Mouse (Mus musculus) midbrain, embryonic 13.5 days (tissue): ENCODE measurements around the gene Serpinc1. TPM values are rescaled to one million over a fixed set of nuclear protein-coding genes. Genes with fewer than 3 reads are reported as not detected.
A peak's percentile ranks its signal among the peaks of the same experiment; 100 is the strongest.
"Not testable (repeated sequence)": the region's sequence is repeated elsewhere in the genome, so short reads cannot be mapped to it uniquely, and the experiment has no call there.

Source experiments
- ATAC-seq: fragments of 200-750 bp; cut with Nextera tagmentation; 2 replicates; pipeline ENCODE4 v1.8.0; 2017; ENCODE audit warnings: mild to moderate bottlenecking, moderate TSS enrichment, moderate library complexity
- H3K27ac ChIP-seq: fragments of 300-500 bp; sonication (generic); 2 replicates; pipeline ENCODE4 v1.5.1; 2015; ENCODE audit warnings: inconsistent platforms, mild to moderate bottlenecking, moderate library complexity
- H3K27me3 ChIP-seq: fragments of 300-500 bp; sonication (generic); 2 replicates; pipeline ENCODE4 v1.6.1; 2015; ENCODE audit warnings: mild to moderate bottlenecking, inconsistent platforms
- H3K36me3 ChIP-seq: fragments of 300-500 bp; sonication (generic); 2 replicates; pipeline ENCODE4 v1.6.1; 2015; ENCODE audit warnings: mild to moderate bottlenecking, inconsistent platforms
- H3K4me1 ChIP-seq: fragments of 300-500 bp; sonication (generic); replicated peaks from 2 replicates; pipeline ENCODE4 v1.6.1; 2015; ENCODE audit warnings: inconsistent platforms
- H3K4me2 ChIP-seq: fragments of 300-500 bp; sonication (generic); replicated peaks from 2 replicates; pipeline ENCODE4 v1.6.1; 2015; ENCODE audit warnings: moderate library complexity, mild to moderate bottlenecking, inconsistent platforms
- H3K4me3 ChIP-seq: fragments of 300-500 bp; sonication (generic); replicated peaks from 2 replicates; pipeline ENCODE4 v1.5.1; 2015; ENCODE audit warnings: mild to moderate bottlenecking, inconsistent platforms
- H3K9ac ChIP-seq: fragments of 300-500 bp; sonication (generic); replicated peaks from 2 replicates; pipeline ENCODE4 v1.6.1; 2015; ENCODE audit warnings: mild to moderate bottlenecking, inconsistent platforms
- H3K9me3 ChIP-seq: fragments of 300-500 bp; sonication (generic); 2 replicates; pipeline ENCODE4 v1.6.1; 2016; ENCODE audit warnings: mild to moderate bottlenecking, inconsistent platforms
- WGBS: fragments of 180-500 bp; shearing (Covaris S2); methylation state at CpG from one replicate; pipeline ENCODE4 v1.1.7; 2015; 5-methylcytosine and 5-hydroxymethylcytosine counted together
- polyA plus RNA-seq: library from polyadenylated mRNA; unstranded; fragments of >200 nt; fragmentation: Nextera tagmentation; extraction: Ambion mirVana; gene quantifications from 2 replicates; pipeline ENCODE4 v1.2.1, GENCODE M21; 2015

Gene Serpinc1
- polyA plus RNA-seq, 1 experiment from 2014 or later = 3.8 TPM

GRCm38 (mm10) chr1:161027196-161027595, 48.8 kb downstream of the Serpinc1 start:
- Histone ChIP-seq H3K27me3 (no peaks in the 10 kb centered on the region), H3K9me3 (no peaks in the 10 kb centered on the region), H3K36me3 (peaks cover 49% of the 10 kb centered on the region), H3K4me2 (no peak overlapping the region), H3K27ac (no peak overlapping the region), H3K4me3 (no peak overlapping the region), H3K4me1 (no peaks in the 10 kb centered on the region), H3K9ac (no peak overlapping the region)
- ATAC-seq = no peak
- 100% methylated on average over 2 of the region's 2 CpGs for WGBS

DNA sequence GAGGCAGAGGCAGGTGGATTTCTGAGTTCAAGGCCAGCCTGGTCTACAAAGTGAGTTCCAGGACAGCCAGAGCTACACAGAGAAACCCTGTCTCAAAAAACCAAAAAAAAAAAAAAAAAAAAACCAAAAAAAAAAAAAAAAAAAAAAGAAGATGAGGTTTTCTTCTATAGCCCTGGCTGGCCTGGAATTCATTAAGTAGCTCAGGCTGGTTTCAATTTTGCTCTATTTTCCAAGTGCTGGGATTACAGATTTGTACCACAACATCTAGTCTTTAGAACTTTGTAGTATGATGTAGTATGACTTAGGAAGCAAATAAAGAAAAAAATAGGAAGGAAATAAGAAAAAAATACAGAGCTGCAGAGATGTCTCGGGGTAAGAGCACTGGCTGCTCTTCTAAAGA, 50.0 kb downstream of the Serpinc1 start:
- Histone ChIP-seq H3K36me3 (peaks cover 53% of the 10 kb centered on the region), H3K4me1 (peaks cover 10% of the 10 kb centered on the region)
- WGBS = 94% methylated on average over 1 of the region's 1 CpGs
- H3K4me3 ChIP-seq, H3K27ac ChIP-seq, ATAC-seq, H3K27me3 ChIP-seq, H3K4me2 ChIP-seq, H3K9ac ChIP-seq, H3K9me3 ChIP-seq: not testable (repeated sequence)

DNA sequence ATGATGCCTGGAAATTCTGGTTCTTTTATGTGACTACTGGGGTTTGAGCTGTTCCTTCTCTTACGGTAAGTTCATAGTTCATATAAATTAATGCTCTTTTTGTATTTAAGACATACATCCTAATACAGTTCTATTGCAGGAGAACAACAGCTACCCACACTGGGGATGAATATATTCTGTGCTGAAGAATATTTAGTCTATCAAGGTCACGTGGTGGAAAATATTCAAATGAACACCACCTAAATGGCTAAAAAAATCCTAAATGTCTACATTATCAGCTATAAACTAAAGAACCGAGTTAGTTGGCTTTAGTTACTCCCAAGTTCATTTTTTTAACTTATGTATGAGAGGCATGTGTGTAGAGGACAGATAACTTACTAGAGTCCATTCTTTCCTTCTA, 51.7 kb downstream of the Serpinc1 start:
- WGBS = 95% methylated on average over 3 of the region's 3 CpGs
- H3K4me2 ChIP-seq = no peak overlapping the region

DNA sequence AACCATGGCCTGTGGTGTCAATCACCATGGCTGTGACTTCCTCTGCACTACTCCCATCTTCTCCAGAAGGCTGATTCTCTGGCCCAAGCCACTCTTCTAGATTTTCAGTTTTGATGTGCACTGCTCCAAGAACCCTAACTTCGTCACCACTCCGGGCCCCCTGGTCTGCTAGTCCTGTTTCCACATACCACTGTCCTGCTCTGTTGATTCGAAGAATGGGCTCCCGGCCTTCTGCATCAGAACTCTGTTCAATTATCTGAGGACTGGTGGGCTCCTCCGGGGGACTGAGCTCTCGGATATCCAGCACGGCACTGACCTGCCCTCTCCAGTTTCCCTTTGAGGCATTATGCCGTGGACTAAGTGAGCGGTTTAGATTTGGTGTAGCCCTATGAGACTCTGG, 53.5 kb downstream of the Serpinc1 start:
- Histone ChIP-seq H3K9ac (no peak overlapping the region; the same call in 1 of the 2 replicates), H3K4me1 (peaks cover 23% of the 10 kb centered on the region), H3K4me3 (no peak overlapping the region), H3K9me3 (no peaks in the 10 kb centered on the region), H3K27me3 (no peaks in the 10 kb centered on the region), H3K36me3 (peaks cover 39% of the 10 kb centered on the region), H3K4me2 (no peak overlapping the region), H3K27ac (no peak overlapping the region)
- WGBS = 96% methylated on average over 9 of the region's 9 CpGs
- ATAC-seq = no peak

More for the DNA sequence above, 51.7 kb downstream of the Serpinc1 start:
- no peaks in the 10 kb centered on the region for H3K27me3 ChIP-seq
- no peak for ATAC-seq
- H3K36me3 ChIP-seq = peaks cover 46% of the 10 kb centered on the region
- H3K27ac ChIP-seq = no peak overlapping the region
- no peak overlapping the region for H3K9ac ChIP-seq
- peaks cover 17% of the 10 kb centered on the region for H3K4me1 ChIP-seq
- no peaks in the 10 kb centered on the region for H3K9me3 ChIP-seq
- H3K4me3 ChIP-seq = no peak overlapping the region

DNA sequence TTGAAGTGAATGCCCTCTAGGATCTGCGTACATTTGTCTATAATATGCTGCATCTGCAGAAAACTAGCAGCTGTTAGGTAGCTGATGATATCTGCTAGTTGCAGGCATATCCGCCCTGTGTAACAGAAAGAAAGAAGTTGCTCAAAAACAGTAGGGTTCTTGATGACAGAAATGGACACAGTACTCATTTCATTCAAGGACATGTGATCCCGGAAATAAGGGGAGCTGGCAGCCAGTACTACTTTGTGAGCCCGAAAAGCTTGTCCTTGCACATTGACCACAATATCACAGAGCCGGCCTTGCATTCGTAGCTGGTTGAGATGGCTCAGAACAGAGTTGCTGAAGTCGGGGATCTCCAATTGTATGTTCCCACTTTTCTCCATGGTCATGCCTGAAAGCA, 54.0 kb downstream of the Serpinc1 start:
- 91% methylated on average over 7 of the region's 7 CpGs for WGBS

DNA sequence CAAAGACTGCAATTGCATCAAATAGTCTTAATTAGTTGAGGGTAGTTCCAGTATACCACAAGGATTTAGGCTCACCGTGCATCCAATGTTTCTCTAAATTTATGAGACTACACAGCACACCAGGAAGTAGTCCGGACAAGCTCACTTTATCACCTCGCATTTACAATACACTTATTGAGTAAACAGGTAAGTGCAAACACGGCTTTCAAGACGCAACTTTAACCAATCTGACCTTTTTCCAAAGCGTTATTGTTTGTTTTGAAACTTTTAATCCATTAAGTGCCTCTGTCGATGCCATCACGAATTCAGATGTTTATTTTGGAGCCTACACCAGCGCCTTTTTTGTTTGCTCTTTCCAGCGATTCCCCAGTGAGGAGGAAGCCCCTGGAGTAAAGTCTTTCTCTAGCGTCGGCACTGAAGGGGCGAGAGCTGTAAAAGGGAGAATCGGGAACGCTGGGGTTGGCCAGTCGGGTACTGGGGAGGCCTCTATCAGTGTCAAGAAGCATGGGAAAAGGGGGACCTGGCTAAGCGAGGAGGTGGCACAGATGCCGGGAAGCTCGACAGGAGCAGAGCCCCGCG, 55.6 kb downstream of the Serpinc1 start:
- Histone ChIP-seq H3K36me3 (peaks cover 54% of the 10 kb centered on the region), H3K9me3 (no peaks in the 10 kb centered on the region), H3K27ac (peak overlapping the region; percentile 90), H3K4me2 (peak overlapping the region; percentile 71), H3K4me1 (peaks cover 37% of the 10 kb centered on the region), H3K4me3 (peak overlapping the region; percentile 88), H3K27me3 (no peaks in the 10 kb centered on the region), H3K9ac (peak overlapping the region; percentile 96)
- no peak for ATAC-seq
- 2% methylated on average over 21 of the region's 21 CpGs for WGBS

More for the DNA sequence above, 54.0 kb downstream of the Serpinc1 start:
- no peak overlapping the region for H3K9ac ChIP-seq
- no peaks in the 10 kb centered on the region for H3K9me3 ChIP-seq
- H3K27ac ChIP-seq = no peak overlapping the region
- peaks cover 38% of the 10 kb centered on the region for H3K36me3 ChIP-seq
- no peak for ATAC-seq
- H3K27me3 ChIP-seq = no peaks in the 10 kb centered on the region
- no peak overlapping the region for H3K4me3 ChIP-seq
- peaks cover 26% of the 10 kb centered on the region for H3K4me1 ChIP-seq
- H3K4me2 ChIP-seq = no peak overlapping the region

DNA sequence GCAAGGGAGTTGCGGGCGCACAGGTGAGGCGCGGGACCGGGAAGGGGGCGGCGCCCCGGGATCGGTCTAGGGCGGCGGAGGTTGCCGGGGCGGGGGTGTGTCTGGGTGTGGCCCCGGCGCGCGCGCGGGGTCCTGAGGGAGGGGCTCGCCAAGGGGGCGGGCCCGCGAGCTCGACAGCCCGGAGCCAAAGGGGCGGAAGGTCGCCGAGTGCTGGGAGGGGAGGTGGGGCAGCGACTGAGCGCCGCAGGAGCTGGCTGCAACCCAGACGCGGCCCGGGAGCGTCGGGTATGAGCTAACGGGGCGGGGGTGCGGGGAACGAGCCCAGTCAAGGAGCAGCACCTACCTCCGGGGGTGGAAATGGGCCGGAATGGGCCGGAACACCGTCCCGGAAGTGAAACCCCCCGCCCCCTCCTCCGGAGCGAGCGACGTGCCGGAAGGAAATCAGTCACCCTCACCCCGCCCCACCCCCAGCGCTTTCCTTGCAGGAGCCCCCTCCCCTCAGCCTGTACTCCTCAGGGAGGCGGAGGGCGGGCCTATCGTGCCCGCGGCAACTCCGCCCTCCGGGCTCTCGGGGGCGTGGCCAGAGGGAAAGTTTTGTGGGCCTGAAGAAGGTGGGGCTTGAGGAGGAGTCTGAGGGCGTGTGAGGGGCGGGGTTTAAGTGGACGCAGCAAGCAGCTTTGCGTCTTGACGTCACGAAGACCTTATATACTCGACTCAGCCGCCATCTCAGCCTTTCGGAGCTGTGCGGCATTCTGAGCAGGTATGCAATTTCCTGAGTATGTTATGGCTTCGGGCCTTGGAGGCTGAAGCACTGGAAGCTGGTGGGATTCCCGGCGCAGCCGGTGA, 56.3 kb downstream of the Serpinc1 start, which contains the start of gene Zbtb37:
Gene Zbtb37 (minus strand): TSS at position 415 of the 846 bp plus-strand sequence.
- peak; percentile 93 for ATAC-seq
- H3K36me3 ChIP-seq = peaks cover 56% of the 10 kb centered on the region

DNA sequence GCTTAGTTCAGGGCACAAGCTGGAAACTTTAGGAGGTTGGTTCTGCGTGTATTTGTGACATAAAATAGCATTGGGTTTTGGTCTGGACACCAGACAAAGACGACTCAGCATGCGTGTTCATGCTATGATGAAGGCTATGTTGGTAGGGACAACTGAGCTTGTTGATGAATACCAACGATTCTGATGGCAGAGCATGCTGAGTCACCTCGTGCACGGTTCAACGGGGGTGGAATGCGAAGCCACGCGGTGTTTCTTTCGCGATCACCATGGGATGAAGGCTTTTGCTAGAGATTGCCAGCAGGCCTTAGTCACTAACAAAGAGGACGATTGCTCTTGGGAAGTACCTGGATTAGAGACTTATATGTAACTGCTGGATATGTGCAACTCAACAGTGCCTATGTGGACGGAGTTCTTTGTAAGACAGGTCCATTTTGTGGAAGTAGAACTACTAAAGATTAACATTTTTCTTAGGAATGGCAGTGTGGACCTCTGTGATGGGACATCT, 56.9 kb downstream of the Serpinc1 start:
- H3K4me3 ChIP-seq = peak overlapping the region; percentile 88
- H3K27me3 ChIP-seq = no peaks in the 10 kb centered on the region
- H3K9me3 ChIP-seq = no peaks in the 10 kb centered on the region
- H3K9ac ChIP-seq = peak overlapping the region; percentile 96
- ATAC-seq = peak; percentile 62
- peaks cover 43% of the 10 kb centered on the region for H3K4me1 ChIP-seq
- H3K36me3 ChIP-seq = peaks cover 54% of the 10 kb centered on the region
- under 1% methylated on average over 14 of the region's 14 CpGs for WGBS
- peak overlapping the region; percentile 71 for H3K4me2 ChIP-seq
- H3K27ac ChIP-seq = peak overlapping the region; percentile 90

More for the DNA sequence above, 56.3 kb downstream of the Serpinc1 start, which contains the start of gene Zbtb37:
- peak within 1 kb of the TSS; percentile 96 for H3K9ac ChIP-seq
- H3K4me1 ChIP-seq = peaks cover 43% of the 10 kb centered on the region
- H3K27ac ChIP-seq = peak within 1 kb of the TSS; percentile 90
- WGBS = under 1% methylated on average over 74 of the region's 76 CpGs
- peak within 1 kb of the TSS; percentile 71 for H3K4me2 ChIP-seq
- H3K9me3 ChIP-seq = no peaks in the 10 kb centered on the region
- no peaks in the 10 kb centered on the region for H3K27me3 ChIP-seq
- H3K4me3 ChIP-seq = peak within 1 kb of the TSS; percentile 88

DNA sequence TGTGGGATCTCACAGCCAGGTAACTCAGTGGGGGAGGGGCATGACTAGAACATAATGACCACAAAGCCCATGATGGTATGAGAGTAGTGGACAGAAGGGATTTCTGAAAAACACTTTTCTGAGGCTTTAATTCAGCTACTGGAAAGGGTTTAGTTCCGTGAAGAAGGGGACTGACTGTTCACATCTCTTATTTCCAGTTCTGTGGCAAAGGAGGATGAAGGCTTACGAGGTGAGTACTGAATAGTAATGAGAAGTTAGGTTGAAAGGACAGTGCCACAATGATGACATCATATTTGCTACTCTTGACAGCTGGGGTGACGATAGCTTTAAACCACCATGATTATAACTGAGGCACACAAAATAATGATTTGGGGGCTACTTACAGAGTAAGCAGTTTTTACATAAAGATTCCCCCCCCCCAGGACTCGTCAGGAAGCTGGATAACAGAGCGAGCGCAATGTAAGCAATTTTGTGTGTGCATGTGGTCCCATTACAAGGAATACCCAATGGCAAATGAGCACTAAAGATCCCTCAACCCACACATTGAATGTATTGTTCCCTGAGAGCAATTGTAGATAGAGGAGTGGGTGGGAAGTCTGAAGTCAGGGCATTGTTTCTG, 57.5 kb downstream of the Serpinc1 start:
- H3K27me3 ChIP-seq = no peaks in the 10 kb centered on the region
- H3K4me3 ChIP-seq = peak overlapping the region; percentile 88
- H3K9ac ChIP-seq = peak overlapping the region; percentile 96
- no peak for ATAC-seq
- no peaks in the 10 kb centered on the region for H3K9me3 ChIP-seq
- peak overlapping the region; percentile 90 for H3K27ac ChIP-seq
- peaks cover 43% of the 10 kb centered on the region for H3K4me1 ChIP-seq
- H3K36me3 ChIP-seq = peaks cover 50% of the 10 kb centered on the region
- whole genome bisulfite sequencing = 0% methylated on average over 6 of the region's 6 CpGs
- H3K4me2 ChIP-seq = peak overlapping the region; percentile 71

DNA sequence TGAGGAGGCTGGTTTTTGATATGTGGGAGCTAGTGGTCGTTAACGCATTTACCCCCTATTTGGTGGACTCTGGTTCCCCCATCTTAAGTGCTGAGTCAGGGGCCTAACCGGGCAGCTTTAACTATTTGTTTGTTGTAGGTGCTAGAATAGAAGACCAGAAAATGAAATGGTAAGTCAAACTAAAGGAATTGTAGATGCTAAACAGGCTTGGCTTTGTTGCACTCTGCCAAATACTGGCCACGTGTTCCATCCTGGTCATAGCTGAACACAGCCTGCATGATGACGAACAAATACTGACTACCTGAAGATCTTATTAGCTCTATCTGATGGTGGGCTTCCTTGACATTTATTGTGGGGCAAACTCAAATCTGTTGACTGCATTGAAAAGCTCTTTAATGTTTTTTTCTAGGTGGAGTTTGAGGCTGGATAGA, 58.0 kb downstream of the Serpinc1 start:
- H3K9ac ChIP-seq = peak overlapping the region; percentile 96
- H3K27me3 ChIP-seq = no peaks in the 10 kb centered on the region
- peak overlapping the region; percentile 88 for H3K4me3 ChIP-seq
- H3K9me3 ChIP-seq = no peaks in the 10 kb centered on the region
- H3K4me1 ChIP-seq = peaks cover 43% of the 10 kb centered on the region
- peak overlapping the region; percentile 71 for H3K4me2 ChIP-seq
- H3K36me3 ChIP-seq = peaks cover 45% of the 10 kb centered on the region
- ATAC-seq = no peak
- H3K27ac ChIP-seq = peak overlapping the region; percentile 90
- 1% methylated on average over 5 of the region's 5 CpGs for WGBS

GRCm38 (mm10) chr1:161037026-161037425, 58.6 kb downstream of the Serpinc1 start:
- Histone ChIP-seq H3K4me3 (peak overlapping the region; percentile 88), H3K9ac (peak overlapping the region; percentile 96), H3K4me2 (peak overlapping the region; percentile 71), H3K27me3 (no peaks in the 10 kb centered on the region), H3K36me3 (peaks cover 44% of the 10 kb centered on the region), H3K27ac (peak overlapping the region; percentile 90), H3K9me3 (no peaks in the 10 kb centered on the region), H3K4me1 (peaks cover 43% of the 10 kb centered on the region)
- no peak for ATAC-seq
- WGBS = 4% methylated on average over 1 of the region's 1 CpGs
